Mouse (Mus musculus): ENCODE data around the gene Cramp1l. TPM values are rescaled to one million over a fixed set of nuclear protein-coding genes. Genes with fewer than 3 reads are reported as not detected.
A peak's percentile ranks its signal among the peaks of the same experiment; 100 is the strongest.

The Cramp1l gene
- polyA plus RNA-seq, 2 experiments = 3.2 to 7.9 TPM

DNA sequence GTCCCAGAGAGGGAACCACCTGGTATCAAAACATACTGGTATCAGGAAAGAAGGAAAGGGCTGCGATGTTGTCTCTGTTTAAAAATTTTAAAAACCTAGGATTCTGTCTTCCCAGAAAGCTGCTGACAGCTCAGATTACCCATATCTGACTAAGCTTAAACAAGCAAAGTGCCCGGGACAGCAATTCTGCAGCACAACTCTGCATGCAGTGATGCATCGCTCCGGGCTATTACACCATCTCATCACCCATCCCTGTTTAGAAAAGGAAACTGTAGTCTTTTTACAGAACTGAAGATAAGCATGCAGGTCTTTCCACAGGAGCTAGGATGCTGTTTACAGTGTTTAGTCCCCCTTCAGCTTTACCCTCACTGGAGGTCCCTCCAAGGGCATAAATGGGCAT is 80.7 kb downstream of the Cramp1l start:
- no peak overlapping the region for H3K9ac ChIP-seq (replicated peaks)
- H3K4me1 ChIP-seq (replicated peaks; ENCODE audit: control insufficient read depth in 2 of 2, insufficient read depth in 2 of 2, low read length in 1 of 2) = peaks cover 24 to 25% of the 10 kb centered on the region in 2 experiments
- TF ChIP-seq EP300 (IDR thresholded peaks at IDR 0.05; ENCODE audit: low read depth) = no peak
- TF ChIP-seq CTCF (IDR thresholded peaks at IDR 0.05; ENCODE audit: low read depth) = no peak
- DNase-seq (ENCODE audit: low read depth in 3 of 3, low spot score in 3 of 3) (no peak), ATAC-seq (ENCODE audit: insufficient read depth) (no peak)
- H3K4me3 ChIP-seq (ENCODE audit: insufficient read depth in 1 of 2, low read depth in 2 of 2, low read length in 2 of 2) = peak overlapping the region; percentile 66 to 97
- H3K4me2 ChIP-seq (ENCODE audit: low read depth) = peak overlapping the region; percentile 95
- H3K9me3 ChIP-seq (ENCODE audit: control insufficient read depth, low read length) = no peaks in the 10 kb centered on the region
- H3K36me3 ChIP-seq (replicated peaks; ENCODE audit: control insufficient read depth, insufficient read depth, low read depth) = peaks cover 10% of the 10 kb centered on the region
- no peaks in the 10 kb centered on the region for H3K27me3 ChIP-seq (ENCODE audit: control insufficient read depth, insufficient read depth, low read length)
- no peak overlapping the region for H3K27ac ChIP-seq
- WGBS (ENCODE audit: insufficient replicate concordance) = 68% methylated on average over 4 of the region's 4 CpGs

DNA sequence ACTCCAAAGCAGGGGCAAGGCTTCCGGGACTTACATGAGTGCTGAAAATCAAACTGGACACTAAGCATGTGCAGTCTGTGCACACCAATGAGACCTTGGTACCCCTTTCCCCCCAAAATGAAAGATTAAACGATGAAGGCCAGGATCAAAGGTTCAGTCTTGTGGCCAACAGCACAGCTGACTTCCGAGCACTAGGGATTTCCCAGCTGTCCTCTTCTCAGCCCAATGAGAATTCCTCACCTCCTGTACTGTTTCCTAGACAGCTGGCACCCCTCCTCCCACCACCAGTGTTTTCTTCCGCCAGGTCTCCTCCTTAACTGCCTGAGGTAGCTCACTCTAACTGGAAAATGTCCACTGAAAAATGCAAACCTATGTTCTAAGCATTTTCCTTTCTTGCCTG is 82.4 kb downstream of the Cramp1l start:
- Histone ChIP-seq H3K4me3 (ENCODE audit: insufficient read depth in 1 of 2, low read depth in 2 of 2, low read length in 2 of 2) (no peak overlapping the region), H3K4me1 (replicated peaks; ENCODE audit: control insufficient read depth in 2 of 2, insufficient read depth in 2 of 2, low read length in 1 of 2) (peaks cover 24 to 25% of the 10 kb centered on the region in 2 experiments), H3K36me3 (replicated peaks; ENCODE audit: control insufficient read depth, insufficient read depth, low read depth) (peaks cover 10% of the 10 kb centered on the region), H3K9ac (replicated peaks) (no peak overlapping the region), H3K9me3 (ENCODE audit: control insufficient read depth, low read length) (no peaks in the 10 kb centered on the region), H3K4me2 (ENCODE audit: low read depth) (peak overlapping the region; percentile 95; the same call in 1 of the 2 replicates), H3K27ac (no peak overlapping the region), H3K27me3 (ENCODE audit: control insufficient read depth, insufficient read depth, low read length) (no peaks in the 10 kb centered on the region)
- DNase-seq (ENCODE audit: low read depth in 3 of 3, low spot score in 3 of 3) (no peak), ATAC-seq (ENCODE audit: insufficient read depth) (no peak)
- TF ChIP-seq CTCF (IDR thresholded peaks at IDR 0.05; ENCODE audit: low read depth) (no peak), EP300 (IDR thresholded peaks at IDR 0.05; ENCODE audit: low read depth) (no peak)
- 87% methylated on average over 4 of the region's 4 CpGs for WGBS (ENCODE audit: insufficient replicate concordance)

DNA sequence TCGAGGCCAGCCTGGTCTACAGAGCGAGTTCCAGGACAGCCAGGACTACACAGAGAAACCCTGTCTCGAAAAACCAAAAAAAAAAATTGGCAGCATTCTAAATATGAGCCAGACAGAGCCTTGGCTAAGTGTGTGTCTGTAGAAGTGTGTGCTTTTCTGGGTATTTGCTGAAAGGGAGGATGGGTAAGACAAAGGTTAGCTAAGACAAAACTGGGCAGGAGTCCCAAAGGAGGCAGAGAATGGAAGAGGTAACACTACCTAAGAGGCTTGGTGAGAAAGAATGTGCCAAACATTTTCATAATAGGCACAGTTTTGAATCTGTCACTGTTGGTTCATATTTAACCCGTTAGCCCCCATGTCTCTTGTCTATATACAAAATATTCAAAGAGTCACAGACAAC is 83.2 kb downstream of the Cramp1l start:
- Histone ChIP-seq H3K36me3 (replicated peaks; ENCODE audit: control insufficient read depth, insufficient read depth, low read depth) (peaks cover 13% of the 10 kb centered on the region), H3K4me3 (ENCODE audit: insufficient read depth in 1 of 2, low read depth in 2 of 2, low read length in 2 of 2) (no peak overlapping the region), H3K4me2 (ENCODE audit: low read depth) (no peak overlapping the region), H3K9ac (replicated peaks) (no peak overlapping the region), H3K9me3 (ENCODE audit: control insufficient read depth, low read length) (no peaks in the 10 kb centered on the region), H3K27ac (no peak overlapping the region), H3K27me3 (ENCODE audit: control insufficient read depth, insufficient read depth, low read length) (no peaks in the 10 kb centered on the region), H3K4me1 (replicated peaks; ENCODE audit: control insufficient read depth in 2 of 2, insufficient read depth in 2 of 2, low read length in 1 of 2) (peaks cover 23 to 24% of the 10 kb centered on the region in 2 experiments)
- no peak for ATAC-seq (ENCODE audit: insufficient read depth)
- no peak for DNase-seq (ENCODE audit: low read depth in 3 of 3, low spot score in 3 of 3)
- 85% methylated on average over 4 of the region's 4 CpGs for WGBS (ENCODE audit: insufficient replicate concordance)
- TF ChIP-seq EP300 (IDR thresholded peaks at IDR 0.05; ENCODE audit: low read depth) (no peak), CTCF (IDR thresholded peaks at IDR 0.05; ENCODE audit: low read depth) (no peak)

DNA sequence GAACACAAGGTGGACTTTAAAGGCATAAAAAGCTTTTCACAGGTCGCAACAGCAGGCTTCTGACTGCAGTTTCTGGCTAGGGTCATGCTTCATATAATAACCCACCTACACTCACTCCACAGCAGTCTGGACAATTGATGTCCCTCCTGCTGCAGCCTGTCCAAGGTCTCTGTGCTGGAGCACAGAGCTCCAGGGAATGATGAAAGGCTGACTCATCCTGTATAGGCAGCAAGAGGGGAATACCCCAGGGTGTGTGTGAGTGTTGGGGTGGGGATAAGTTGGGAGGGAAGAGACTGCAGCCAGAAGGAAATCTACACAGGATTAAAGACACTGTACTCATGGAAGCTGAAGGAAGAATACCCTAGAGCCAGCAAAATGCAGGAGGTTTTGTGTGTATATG is 86.1 kb downstream of the Cramp1l start:
- Histone ChIP-seq H3K36me3 (replicated peaks; ENCODE audit: control insufficient read depth, insufficient read depth, low read depth) (peaks cover 40% of the 10 kb centered on the region), H3K27ac (no peak overlapping the region), H3K27me3 (ENCODE audit: control insufficient read depth, insufficient read depth, low read length) (no peaks in the 10 kb centered on the region), H3K4me2 (ENCODE audit: low read depth) (no peak overlapping the region), H3K4me1 (replicated peaks; ENCODE audit: control insufficient read depth in 2 of 2, insufficient read depth in 2 of 2, low read length in 1 of 2) (peaks cover 6 to 11% of the 10 kb centered on the region in 2 experiments), H3K4me3 (ENCODE audit: insufficient read depth in 1 of 2, low read depth in 2 of 2, low read length in 2 of 2) (no peak overlapping the region), H3K9me3 (ENCODE audit: control insufficient read depth, low read length) (no peaks in the 10 kb centered on the region), H3K9ac (replicated peaks) (no peak overlapping the region)
- 93% methylated on average over 1 of the region's 1 CpGs for WGBS (ENCODE audit: insufficient replicate concordance)
- TF ChIP-seq EP300 (IDR thresholded peaks at IDR 0.05; ENCODE audit: low read depth) = no peak
- no peak for TF ChIP-seq CTCF (IDR thresholded peaks at IDR 0.05; ENCODE audit: low read depth)
- DNase-seq (ENCODE audit: low read depth in 3 of 3, low spot score in 3 of 3) (no peak), ATAC-seq (ENCODE audit: insufficient read depth) (no peak)

DNA sequence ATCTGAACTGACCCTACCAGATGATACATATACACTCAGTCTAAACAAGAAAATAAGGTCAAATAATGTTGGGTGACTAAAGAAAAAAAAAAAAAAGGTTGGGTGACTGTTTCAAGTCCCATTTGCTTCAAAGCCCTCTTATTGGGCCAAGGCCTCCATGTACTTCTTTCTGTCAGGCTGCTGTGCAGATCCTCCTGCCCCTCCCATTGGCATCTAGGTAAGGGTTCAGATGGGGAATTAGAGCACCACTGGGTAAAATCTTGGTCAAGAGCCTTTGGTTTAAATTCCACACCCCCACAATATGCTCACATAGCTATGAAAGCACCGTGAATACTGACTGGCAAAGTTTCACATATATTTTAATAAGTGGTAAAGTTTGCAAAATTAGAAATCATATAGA is 92.3 kb downstream of the Cramp1l start:
- Histone ChIP-seq H3K9ac (replicated peaks) (no peak overlapping the region), H3K36me3 (replicated peaks; ENCODE audit: control insufficient read depth, insufficient read depth, low read depth) (peaks cover 67% of the 10 kb centered on the region), H3K27ac (no peak overlapping the region), H3K4me2 (ENCODE audit: low read depth) (no peak overlapping the region), H3K27me3 (ENCODE audit: control insufficient read depth, insufficient read depth, low read length) (no peaks in the 10 kb centered on the region), H3K9me3 (ENCODE audit: control insufficient read depth, low read length) (no peaks in the 10 kb centered on the region), H3K4me3 (ENCODE audit: insufficient read depth in 1 of 2, low read depth in 2 of 2, low read length in 2 of 2) (no peak overlapping the region), H3K4me1 (replicated peaks; ENCODE audit: control insufficient read depth in 2 of 2, insufficient read depth in 2 of 2, low read length in 1 of 2) (no peaks in the 10 kb centered on the region)
- 97% methylated on average over 1 of the region's 1 CpGs for WGBS (ENCODE audit: insufficient replicate concordance)
- TF ChIP-seq EP300 (IDR thresholded peaks at IDR 0.05; ENCODE audit: low read depth) = no peak
- no peak for TF ChIP-seq CTCF (IDR thresholded peaks at IDR 0.05; ENCODE audit: low read depth)
- ATAC-seq (ENCODE audit: insufficient read depth) = no peak
- DNase-seq (ENCODE audit: low read depth in 3 of 3, low spot score in 3 of 3) = no peak

Measured in liver, embryonic 14.5 days (tissue).